Mouse (Mus musculus) stomach, postnatal 0 days (tissue): ENCODE measurements at regions not wholly inside any gene's neighbourhood (a gene's known extent, or its start where the extent isn't known, plus 50 kb on each side); places are given as distances from the start of the nearest gene placed in this dataset.

Source experiments
- ATAC-seq: fragments of 200-750 bp; cut with Nextera tagmentation; 2 replicates; pipeline ENCODE4 v1.8.0; 2017; ENCODE audit not compliant: low FRiP score, low TSS enrichment
- DNase-seq: peaks from one replicate; pipeline ENCODE4 v3.0.0-alpha.2; 2016; ENCODE audit warnings: low spot score
- H3K27ac ChIP-seq: fragments of 300-500 bp; sonication (generic); replicated peaks from 2 replicates; pipeline ENCODE4 v1.5.1; 2014; ENCODE audit warnings: mild to moderate bottlenecking, control low read depth
- H3K27me3 ChIP-seq: fragments of 300-500 bp; sonication (generic); 2 replicates; pipeline ENCODE4 v1.6.1; 2014; ENCODE audit warnings: low read length; ENCODE audit not compliant: control insufficient read depth, insufficient read depth
- H3K36me3 ChIP-seq: fragments of 300-500 bp; sonication (generic); 2 replicates; pipeline ENCODE4 v1.6.1; 2014; ENCODE audit warnings: low read length, mixed read lengths; ENCODE audit not compliant: control insufficient read depth, insufficient read depth
- H3K4me1 ChIP-seq: fragments of 300-500 bp; sonication (generic); replicated peaks from 2 replicates; pipeline ENCODE4 v1.6.1; 2014; ENCODE audit warnings: antibody characterized with exemption; ENCODE audit not compliant: control insufficient read depth, insufficient read depth
- H3K4me2 ChIP-seq: fragments of 300-500 bp; sonication (generic); replicated peaks from 2 replicates; pipeline ENCODE4 v1.6.1; 2014; ENCODE audit warnings: low read depth, mild to moderate bottlenecking, control low read depth, moderate library complexity
- H3K4me3 ChIP-seq: fragments of 300-500 bp; sonication (generic); 2 replicates; pipeline ENCODE4 v1.5.1; 2014; ENCODE audit warnings: low read depth, low read length, control low read depth
- H3K9ac ChIP-seq: fragments of 300-500 bp; sonication (generic); 2 replicates; pipeline ENCODE4 v1.6.1; 2014; ENCODE audit warnings: mild to moderate bottlenecking, low read length, control low read depth, mixed read lengths
- H3K9me3 ChIP-seq: fragments of 300-500 bp; sonication (generic); 2 replicates; pipeline ENCODE4 v1.6.1; 2016; ENCODE audit warnings: low read length; ENCODE audit not compliant: control insufficient read depth
- CTCF ChIP-seq: IDR thresholded peaks from 2 replicates; pipeline ENCODE4 v1.5.1; 2016; ENCODE audit warnings: antibody characterized with exemption, low read depth, mild to moderate bottlenecking, moderate library complexity
- EP300 ChIP-seq: optimal IDR thresholded peaks from 2 replicates; pipeline ENCODE3; 2016; ENCODE audit warnings: antibody characterized with exemption
- WGBS: fragments of 180-500 bp; shearing (Covaris S2); extraction: QIAGEN DNeasy Blood & Tissue Kit; methylation state at CpG from one replicate; pipeline ENCODE4 v1.1.7; 2014; 5-methylcytosine and 5-hydroxymethylcytosine counted together

DNA sequence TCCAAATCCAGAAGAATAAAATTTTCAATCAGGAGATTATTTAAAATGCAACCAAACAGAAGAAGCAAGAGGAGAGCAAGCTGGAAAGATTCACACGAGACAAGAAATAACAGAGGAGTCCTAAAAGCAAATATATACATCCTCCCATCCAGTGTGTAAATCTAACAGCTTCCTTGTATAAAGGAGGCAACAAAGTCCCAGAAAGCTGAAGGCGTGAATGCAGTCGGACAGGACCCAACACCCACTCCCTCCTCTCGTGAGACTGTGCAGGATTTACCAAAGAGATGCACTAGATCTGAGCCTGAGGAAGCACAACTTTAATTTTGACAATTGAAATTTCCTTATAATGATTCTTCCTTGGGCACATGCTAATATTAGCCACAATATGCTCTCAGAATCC, 103.0 kb upstream of the Dcn start:
- no peaks in the 10 kb centered on the region for H3K4me1 ChIP-seq
- H3K4me2 ChIP-seq, result no peak overlapping the region
- WGBS, result 26% methylated on average over 4 of the region's 4 CpGs
- TF ChIP-seq CTCF, result no peak
- TF ChIP-seq EP300, result peak; percentile 1
- DNase-seq (no peak), ATAC-seq (no peak)
- H3K9ac ChIP-seq, result no peak overlapping the region
- no peaks in the 10 kb centered on the region for H3K36me3 ChIP-seq
- H3K9me3 ChIP-seq, result no peaks in the 10 kb centered on the region
- H3K4me3 ChIP-seq, result no peak overlapping the region
- H3K27ac ChIP-seq, result peak overlapping the region; percentile 54; the same call in 1 of the 2 replicates
- no peaks in the 10 kb centered on the region for H3K27me3 ChIP-seq

- DNase-seq (no peak), ATAC-seq (no peak)
- Histone ChIP-seq H3K4me2 (no peak overlapping the region), H3K4me3 (no peak overlapping the region), H3K4me1 (no peaks in the 10 kb centered on the region), H3K36me3 (no peaks in the 10 kb centered on the region), H3K27ac (no peak overlapping the region), H3K9me3 (no peaks in the 10 kb centered on the region), H3K9ac (no peak overlapping the region), H3K27me3 (no peaks in the 10 kb centered on the region)
- TF ChIP-seq CTCF (no peak), EP300 (no peak)
Observed at GRCm38 (mm10) chr10:97381586-97381985, 97.8 kb upstream of the Dcn start.

DNA sequence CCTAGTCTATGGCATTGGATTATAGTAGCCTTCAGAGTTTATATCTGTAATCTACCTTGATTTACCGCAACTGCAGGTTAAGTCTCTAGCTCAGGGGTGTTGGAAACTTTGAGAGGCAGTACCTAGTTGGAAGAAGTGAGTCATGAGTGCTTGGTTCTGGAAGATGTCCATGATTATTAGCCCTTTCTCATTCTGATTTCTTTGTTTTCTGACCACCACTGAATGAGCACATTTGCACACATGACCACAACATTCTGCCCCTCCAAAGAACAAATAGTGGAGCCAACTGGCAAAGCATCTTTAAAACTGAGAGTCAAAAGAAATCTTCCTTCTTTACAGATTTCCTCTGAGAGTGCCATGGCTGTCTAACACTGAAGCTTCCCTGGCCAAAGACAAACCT, 95.5 kb upstream of the Dcn start:
- ATAC-seq, result no peak
- H3K4me2 ChIP-seq, result no peak overlapping the region
- no peak overlapping the region for H3K4me3 ChIP-seq
- H3K36me3 ChIP-seq, result no peaks in the 10 kb centered on the region
- no peak overlapping the region for H3K27ac ChIP-seq
- no peaks in the 10 kb centered on the region for H3K27me3 ChIP-seq
- 100% methylated on average over 1 of the region's 1 CpGs for WGBS
- H3K9me3 ChIP-seq, result no peaks in the 10 kb centered on the region
- DNase-seq, result no peak
- no peak overlapping the region for H3K9ac ChIP-seq
- no peaks in the 10 kb centered on the region for H3K4me1 ChIP-seq
- TF ChIP-seq EP300 (no peak), CTCF (no peak)

DNA sequence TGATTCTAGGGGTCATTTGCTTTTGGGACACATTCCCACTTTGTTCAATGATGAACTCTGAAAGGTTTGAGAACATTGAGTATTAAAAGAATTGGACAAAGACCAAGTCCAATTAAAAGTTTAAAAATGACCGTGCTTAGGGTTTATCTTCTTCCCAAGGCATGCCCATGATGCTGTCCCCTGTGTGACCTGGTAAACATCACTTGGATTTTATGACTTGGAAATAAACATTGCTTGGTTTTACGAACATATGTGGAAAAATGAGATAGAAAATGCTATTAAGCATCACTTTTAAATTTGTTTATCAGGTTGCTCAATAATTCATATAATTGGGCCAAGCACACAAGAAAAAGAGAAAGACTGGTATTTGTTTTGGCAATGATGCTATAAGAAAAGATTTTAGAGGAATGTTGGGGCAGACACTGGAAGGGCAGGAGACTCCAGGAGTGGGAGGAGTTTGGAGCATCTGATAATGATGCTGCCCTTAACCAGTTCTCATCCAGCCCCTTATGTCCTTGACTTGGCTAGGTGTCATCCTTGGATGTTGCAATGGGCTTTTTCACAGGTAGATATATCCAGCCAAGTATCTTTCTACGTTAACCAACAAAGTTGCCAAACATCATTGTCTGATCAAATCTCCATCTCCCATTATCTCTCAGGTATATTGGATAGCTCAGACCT, 92.1 kb upstream of the Dcn start:
- H3K4me1 ChIP-seq, result no peaks in the 10 kb centered on the region
- ATAC-seq, result no peak
- no peak overlapping the region for H3K4me2 ChIP-seq
- no peaks in the 10 kb centered on the region for H3K9me3 ChIP-seq
- H3K27me3 ChIP-seq, result no peaks in the 10 kb centered on the region
- WGBS, result 64% methylated on average over 3 of the region's 3 CpGs
- H3K9ac ChIP-seq, result no peak overlapping the region
- H3K4me3 ChIP-seq, result no peak overlapping the region
- H3K27ac ChIP-seq, result no peak overlapping the region
- no peak for TF ChIP-seq EP300
- no peak for TF ChIP-seq CTCF
- no peak for DNase-seq
- H3K36me3 ChIP-seq, result no peaks in the 10 kb centered on the region

GRCm38 (mm10) chr10:97389647-97390590, 89.5 kb upstream of the Dcn start:
- Histone ChIP-seq H3K4me1 (no peaks in the 10 kb centered on the region), H3K27me3 (no peaks in the 10 kb centered on the region), H3K4me2 (no peak overlapping the region), H3K9ac (no peak overlapping the region), H3K36me3 (no peaks in the 10 kb centered on the region), H3K4me3 (no peak overlapping the region), H3K27ac (no peak overlapping the region), H3K9me3 (no peaks in the 10 kb centered on the region)
- WGBS, result 59% methylated on average over 7 of the region's 7 CpGs
- no peak for DNase-seq
- TF ChIP-seq EP300 (no peak), CTCF (no peak)
- ATAC-seq, result no peak
